Mouse (Mus musculus): ENCODE measurements around the gene Ublcp1. TPM values are rescaled to one million over a fixed set of nuclear protein-coding genes. Genes with fewer than 3 reads are reported as not detected.
A peak's percentile ranks its signal among the peaks of the same experiment; 100 is the strongest.

Ublcp1 gene
- polyA plus RNA-seq (2012; rRNA removed) (49.5 and 60.6 TPM in 2 replicates), polyA plus RNA-seq (2014; fragmentation: Nextera tagmentation; extraction: Ambion mirVana) (64.5 and 66.5 TPM in 2 replicates)

DNA sequence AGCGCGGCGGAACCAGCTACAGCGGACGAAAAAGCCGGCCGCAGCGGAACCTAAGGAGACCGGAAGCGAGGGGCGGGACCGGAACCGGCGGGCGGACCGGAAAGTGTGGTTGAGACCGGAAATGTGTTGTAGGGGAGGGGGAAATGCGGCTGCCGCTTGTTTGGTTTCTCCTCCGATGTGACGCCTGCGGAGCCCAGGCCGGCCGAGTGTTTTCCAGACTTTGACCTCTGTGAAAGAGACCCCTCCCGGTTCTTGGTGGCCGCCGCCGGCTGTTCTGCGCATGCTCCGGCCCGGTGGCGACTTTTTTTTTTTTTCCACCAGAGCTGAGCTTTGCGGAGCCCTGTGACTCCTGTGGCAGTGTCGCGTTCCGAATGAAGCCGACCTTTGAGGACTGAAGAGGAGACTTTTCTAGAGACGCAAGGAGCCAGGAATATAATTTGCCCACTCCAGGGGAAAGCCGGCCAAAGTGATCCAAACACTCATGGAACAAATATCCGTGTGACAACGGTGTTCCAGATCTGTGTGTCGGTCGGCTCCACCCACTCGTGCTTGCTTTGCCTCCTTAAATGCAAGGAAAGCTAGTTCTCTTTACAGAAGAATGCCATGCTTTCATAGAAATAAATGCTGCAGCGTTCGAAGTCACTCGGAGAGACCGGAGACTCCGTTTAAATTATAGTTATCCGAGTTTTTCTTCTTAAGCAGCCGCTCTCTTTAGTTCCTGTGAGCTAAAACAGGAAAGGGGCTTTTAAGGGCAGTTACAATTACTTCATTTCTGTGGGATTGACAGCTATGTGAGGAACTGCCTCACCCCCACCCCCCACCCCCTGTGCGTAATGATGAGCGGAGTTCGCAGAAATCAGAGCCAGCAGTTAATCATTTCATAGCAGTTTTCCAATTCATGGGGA, at the start of gene Ublcp1:
Ublcp1 (minus strand) TSS at position 67 of the 905 bp plus-strand sequence.
- WGBS: under 1% methylated on average over 54 of the region's 54 CpGs
- TF ChIP-seq POLR2A (IDR thresholded peaks at IDR 0.05; ENCODE audit: borderline replicate concordance, extremely low read depth, insufficient read depth, insufficient read length): peak; percentile 61; the same call in 1 of the 2 replicates
- DNase-seq (ENCODE audit: low spot score): peak; percentile 95

DNA sequence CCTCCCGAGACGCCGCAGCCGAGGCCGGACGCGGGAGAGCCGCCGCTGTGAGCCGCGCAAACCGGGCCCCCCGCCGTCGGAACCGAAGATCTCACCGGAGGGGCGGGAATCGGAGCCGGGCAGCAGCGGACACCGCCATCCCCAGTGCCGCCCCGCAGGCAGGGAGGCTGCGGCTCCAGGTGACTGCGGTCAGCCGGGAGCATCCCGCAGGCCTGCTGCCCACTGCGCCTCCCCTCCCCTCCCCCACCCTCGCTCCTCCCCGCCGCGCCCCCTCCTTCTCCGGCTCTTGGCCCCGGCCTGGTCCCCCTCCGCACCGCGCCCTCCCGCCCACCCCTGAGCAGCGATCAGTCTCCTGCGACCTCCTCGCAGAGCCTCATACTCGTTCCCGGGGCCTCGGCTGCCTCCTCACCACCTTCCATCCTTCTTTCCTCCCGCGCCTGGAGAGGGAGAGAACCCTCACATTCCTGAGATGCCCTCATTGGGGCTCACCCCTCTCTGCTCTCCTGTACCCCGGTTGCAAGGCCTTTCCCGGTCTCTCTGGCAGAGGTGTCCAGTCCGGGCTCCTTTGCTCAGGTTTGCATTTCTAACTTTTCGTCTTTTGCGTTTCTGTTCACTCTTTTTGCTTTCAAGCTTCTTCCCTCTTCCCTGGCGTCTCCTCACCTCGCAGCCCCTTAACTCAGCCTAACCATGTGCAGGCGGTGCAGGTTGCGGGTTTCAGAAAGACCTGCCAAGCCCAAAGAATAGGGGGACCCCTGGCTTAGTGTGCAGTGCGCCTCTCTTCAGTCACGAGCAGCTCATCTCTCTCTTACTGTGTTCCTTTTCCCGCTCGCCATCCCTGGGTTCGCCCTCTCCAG, 49.0 kb upstream of the Ublcp1 start:
- Histone ChIP-seq H3K9ac (ENCODE audit: low read depth, low read length, severe bottlenecking) (peak overlapping the region; percentile 89), H3K27ac (replicated peaks; ENCODE audit: low read depth, low read length) (peak overlapping the region; percentile 87), H3K4me1 (ENCODE audit: control insufficient read depth, insufficient read depth, low read length) (0 out of 2 replicates have a peak, but pooled peaks cover 9% of the 10 kb centered on the region), H3K36me3 (ENCODE audit: control insufficient read depth, insufficient read depth, low read length) (0 out of 2 replicates have a peak, but pooled peaks cover 3% of the 10 kb centered on the region), H3K9me3 (ENCODE audit: control insufficient read depth, low read length) (no peaks in the 10 kb centered on the region), H3K4me3 (replicated peaks; ENCODE audit: low read length) (peak overlapping the region; percentile 98), H3K4me2 (replicated peaks; ENCODE audit: low read depth, low read length, severe bottlenecking) (peak overlapping the region; percentile 85), H3K27me3 (ENCODE audit: control insufficient read depth, insufficient read depth, low read length) (no peaks in the 10 kb centered on the region)
- no peak for DNase-seq (ENCODE audit: low spot score)
- TF ChIP-seq POLR2A (IDR thresholded peaks at IDR 0.05; ENCODE audit: borderline replicate concordance, extremely low read depth, insufficient read depth, insufficient read length): no peak
- ATAC-seq (ENCODE audit: low FRiP score, low read depth): peak; percentile 67
- under 1% methylated on average over 37 of the region's 61 CpGs for WGBS

More for the DNA sequence above, at the start of gene Ublcp1:
- peak; percentile 93 for ATAC-seq (ENCODE audit: low FRiP score, low read depth)
- Histone ChIP-seq H3K4me3 (replicated peaks; ENCODE audit: low read length) (peak within 1 kb of the TSS; percentile 89), H3K9ac (ENCODE audit: low read depth, low read length, severe bottlenecking) (peak within 1 kb of the TSS; percentile 84), H3K27me3 (ENCODE audit: control insufficient read depth, insufficient read depth, low read length) (no peaks in the 10 kb centered on the region), H3K4me2 (replicated peaks; ENCODE audit: low read depth, low read length, severe bottlenecking) (peak within 1 kb of the TSS; percentile 90), H3K9me3 (ENCODE audit: control insufficient read depth, low read length) (no peaks in the 10 kb centered on the region), H3K27ac (replicated peaks; ENCODE audit: low read depth, low read length) (peak within 1 kb of the TSS; percentile 85), H3K36me3 (ENCODE audit: control insufficient read depth, insufficient read depth, low read length) (no peaks in the 10 kb centered on the region), H3K4me1 (ENCODE audit: control insufficient read depth, insufficient read depth, low read length) (peaks cover 4% of the 10 kb centered on the region)

GRCm38 (mm10) chr11:44518281-44519095, 48.2 kb upstream of the Ublcp1 start, which contains the start of gene Rnf145:
Gene Rnf145, plus strand, starts transcription at chr11:44518964.
- H3K9ac ChIP-seq (ENCODE audit: low read depth, low read length, severe bottlenecking): peak within 1 kb of the TSS; percentile 89
- no peaks in the 10 kb centered on the region for H3K27me3 ChIP-seq (ENCODE audit: control insufficient read depth, insufficient read depth, low read length)
- H3K27ac ChIP-seq (replicated peaks; ENCODE audit: low read depth, low read length): peak within 1 kb of the TSS; percentile 87
- DNase-seq (ENCODE audit: low spot score) (peak; percentile 62), ATAC-seq (ENCODE audit: low FRiP score, low read depth) (peak; percentile 88)
- 2% methylated on average over 34 of the region's 70 CpGs for WGBS
- 0 out of 2 replicates have a peak, but pooled peaks cover 3% of the 10 kb centered on the region for H3K36me3 ChIP-seq (ENCODE audit: control insufficient read depth, insufficient read depth, low read length)
- TF ChIP-seq POLR2A (IDR thresholded peaks at IDR 0.05; ENCODE audit: borderline replicate concordance, extremely low read depth, insufficient read depth, insufficient read length): 0 out of 2 replicates have a peak, but pooled peaks have one; percentile 61
- H3K4me1 ChIP-seq (ENCODE audit: control insufficient read depth, insufficient read depth, low read length): 0 out of 2 replicates have a peak, but pooled peaks cover 9% of the 10 kb centered on the region
- H3K9me3 ChIP-seq (ENCODE audit: control insufficient read depth, low read length): no peaks in the 10 kb centered on the region
- peak within 1 kb of the TSS; percentile 85 for H3K4me2 ChIP-seq (replicated peaks; ENCODE audit: low read depth, low read length, severe bottlenecking)
- peak within 1 kb of the TSS; percentile 98 for H3K4me3 ChIP-seq (replicated peaks; ENCODE audit: low read length)

DNA sequence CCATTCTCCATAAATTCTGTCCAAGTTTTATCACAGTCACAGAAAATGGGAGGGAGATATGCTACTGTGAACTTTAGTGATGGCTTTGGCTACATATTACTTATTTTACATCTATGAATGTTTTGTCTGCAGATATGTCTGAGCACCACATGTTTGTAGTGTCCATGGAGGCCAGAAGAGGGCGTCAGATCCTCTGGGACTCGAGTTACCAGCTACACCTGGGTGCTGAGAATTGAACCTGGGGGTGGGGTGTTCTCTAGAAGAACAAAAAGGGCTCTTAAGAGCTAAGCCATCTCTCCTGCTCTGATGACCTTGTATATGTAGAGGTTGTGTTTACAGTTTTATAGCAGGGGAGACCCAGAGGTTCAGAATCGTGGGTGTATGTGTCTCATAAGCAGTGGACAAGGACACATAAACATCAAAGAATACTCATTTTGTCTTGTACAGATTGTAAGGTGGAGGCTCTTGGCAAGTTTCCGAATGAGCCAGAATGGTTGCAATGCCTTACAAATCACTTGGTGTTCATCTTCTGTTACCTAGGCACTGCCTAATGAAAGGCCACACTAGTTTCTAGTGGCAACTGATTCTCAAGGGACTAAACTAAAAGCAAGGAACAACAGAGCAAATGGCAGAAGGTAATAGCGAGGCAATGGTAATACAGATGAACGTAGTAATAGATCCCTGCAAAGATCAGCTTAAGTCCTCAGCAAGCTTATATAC, 47.4 kb upstream of the Ublcp1 start:
- H3K4me1 ChIP-seq (ENCODE audit: control insufficient read depth, insufficient read depth, low read length): 0 out of 2 replicates have a peak, but pooled peaks cover 9% of the 10 kb centered on the region
- H3K9me3 ChIP-seq (ENCODE audit: control insufficient read depth, low read length): no peaks in the 10 kb centered on the region
- ATAC-seq (ENCODE audit: low FRiP score, low read depth) (no peak), DNase-seq (ENCODE audit: low spot score) (no peak)
- H3K9ac ChIP-seq (ENCODE audit: low read depth, low read length, severe bottlenecking): no peak overlapping the region
- 48% methylated on average over 6 of the region's 6 CpGs for WGBS
- H3K27me3 ChIP-seq (ENCODE audit: control insufficient read depth, insufficient read depth, low read length): no peaks in the 10 kb centered on the region
- peak overlapping the region; percentile 85 for H3K4me2 ChIP-seq (replicated peaks; ENCODE audit: low read depth, low read length, severe bottlenecking)
- TF ChIP-seq POLR2A (IDR thresholded peaks at IDR 0.05; ENCODE audit: borderline replicate concordance, extremely low read depth, insufficient read depth, insufficient read length): no peak
- peak overlapping the region; percentile 98; the same call in 1 of the 2 replicates for H3K4me3 ChIP-seq (replicated peaks; ENCODE audit: low read length)
- H3K36me3 ChIP-seq (ENCODE audit: control insufficient read depth, insufficient read depth, low read length): no peaks in the 10 kb centered on the region
- no peak overlapping the region for H3K27ac ChIP-seq (replicated peaks; ENCODE audit: low read depth, low read length)
